Mouse (Mus musculus) layer of hippocampus, adult 18-20 months (tissue): ENCODE results near the gene Sema4d. TPM values are rescaled to one million over a fixed set of nuclear protein-coding genes. Genes with fewer than 3 reads are reported as not detected.

Experiments used
- DNase-seq, 2 experiments: peaks; one replicate each; pipeline ENCODE4 v3.0.0; 2022; ENCODE audit warnings: low spot score in 2 of 2
- total RNA-seq, 2 experiments: library from RNA; stranded (reverse); gene quantifications; 2 replicates each; pipeline ENCODE4 v1.2.3; 2021

The Sema4d gene
- total RNA-seq, 2 experiments from 2014 or later = 78.8 to 79.1 TPM

DNA sequence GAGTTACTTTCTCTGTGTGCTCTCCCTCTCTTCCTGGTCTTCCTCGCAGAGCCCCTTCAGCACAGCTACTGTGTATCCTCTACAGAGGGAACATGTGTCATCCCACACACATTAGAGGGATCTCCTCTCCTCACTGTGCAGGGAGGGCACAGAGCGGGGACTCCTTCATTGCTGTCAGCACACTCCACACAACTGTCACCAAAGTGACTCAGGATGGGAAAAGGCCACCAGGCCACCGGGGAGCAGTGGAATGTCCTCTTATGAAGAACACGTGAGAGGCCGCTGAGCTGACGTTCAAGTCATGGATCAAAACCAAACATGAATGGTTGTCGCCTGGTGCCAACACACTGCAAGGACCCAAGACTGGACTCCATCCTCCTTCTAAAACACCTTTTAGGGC is 38.0 kb downstream of the Sema4d start:
- DNase-seq = no peak

- DNase-seq = no peak
Measured at GRCm38 (mm10) chr13:51754559-51755126, 38.9 kb downstream of the Sema4d start.

DNA sequence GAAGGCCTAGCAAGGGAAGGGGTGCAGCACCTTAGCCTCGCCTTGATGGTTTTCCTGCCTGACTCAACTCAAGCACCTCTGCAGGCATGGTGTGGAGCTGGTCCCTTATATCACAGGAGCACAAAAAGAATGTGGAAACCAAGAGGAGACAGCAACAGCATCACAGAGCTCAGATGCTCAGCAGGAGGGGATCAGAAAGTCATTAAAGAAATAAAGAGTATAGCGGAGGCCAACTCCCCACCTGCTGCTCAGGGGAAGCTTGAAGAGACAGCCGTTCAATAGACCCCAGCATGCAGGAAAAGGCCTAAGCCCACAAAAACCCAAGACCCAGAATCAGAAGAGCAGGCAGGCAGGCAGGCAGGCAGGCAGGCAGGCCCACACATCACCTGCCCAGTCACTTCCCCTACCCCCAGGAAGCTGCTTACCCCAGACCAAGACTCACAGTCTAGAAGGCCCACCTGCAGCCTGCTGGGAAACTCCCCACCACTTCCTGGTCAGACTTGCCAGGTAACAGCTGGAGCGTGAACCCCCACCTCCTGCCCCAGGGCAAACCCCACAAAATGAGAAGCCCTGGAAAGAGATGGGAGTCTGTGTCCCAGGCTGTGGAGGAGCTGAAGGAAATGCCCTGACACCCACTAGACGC is 39.6 kb downstream of the Sema4d start:
- DNase-seq = no peak

DNA sequence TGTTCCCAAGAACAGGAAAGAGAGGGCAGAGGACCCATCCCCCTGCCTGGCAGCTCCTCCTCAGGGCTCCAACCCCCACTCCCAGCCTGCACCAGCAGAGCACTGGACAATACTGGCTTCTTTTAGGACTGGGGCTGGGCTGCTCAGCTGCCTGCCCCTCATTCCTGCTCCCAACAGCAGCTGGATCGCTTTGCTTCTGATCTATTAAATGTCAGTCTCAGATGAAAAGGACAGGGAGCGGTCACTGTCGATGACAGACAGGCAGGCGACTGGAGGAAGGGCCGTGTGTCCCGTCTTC is 40.4 kb downstream of the Sema4d start:
- no peak for DNase-seq

DNA sequence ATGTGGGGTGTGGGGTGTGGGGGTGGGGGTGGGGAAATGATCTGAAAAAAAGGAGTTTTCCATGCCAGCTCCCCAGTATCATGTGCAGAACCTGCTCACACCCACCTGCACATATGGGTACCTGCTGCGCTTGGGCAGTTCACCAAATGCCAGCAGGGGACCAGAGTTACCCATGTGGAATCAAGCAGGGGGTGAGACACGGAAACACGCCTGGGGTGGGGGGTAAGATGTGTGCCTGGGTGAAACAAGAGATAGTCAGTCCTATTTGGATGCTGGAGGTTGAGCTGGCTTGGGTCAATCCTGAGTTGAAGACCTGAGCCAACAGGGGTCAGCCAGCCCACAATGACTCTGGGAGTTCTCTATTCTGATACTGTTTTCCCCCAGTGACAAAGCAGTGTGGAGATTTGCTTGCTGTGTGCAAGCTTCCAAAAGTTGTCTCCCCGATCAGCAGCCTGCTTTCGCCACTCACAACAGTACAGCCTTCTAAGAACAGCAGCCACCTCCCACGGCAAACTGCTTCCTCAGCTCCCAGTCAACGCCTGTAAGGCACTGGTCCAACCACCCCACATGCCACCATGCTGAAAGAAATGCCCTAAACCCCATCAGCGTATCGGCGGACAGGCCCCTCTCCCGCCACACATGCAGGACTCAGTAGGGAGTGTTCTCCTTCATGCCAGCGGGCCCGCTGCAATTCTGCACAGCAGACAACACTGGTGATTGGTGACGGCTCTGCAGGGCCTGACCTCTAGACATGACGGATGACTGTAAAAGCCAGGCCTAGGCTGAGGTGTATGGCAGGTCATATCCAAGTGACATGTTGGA is 41.0 kb downstream of the Sema4d start:
- DNase-seq = peak in 1 of 2 experiments; percentile 73

- DNase-seq = no peak
Measured at GRCm38 (mm10) chr13:51749578-51750345, 43.8 kb downstream of the Sema4d start.

GRCm38 (mm10) chr13:51748009-51748552 is 45.5 kb downstream of the Sema4d start:
- DNase-seq = no peak

- DNase-seq = no peak
Measured at GRCm38 (mm10) chr13:51747069-51747468, 46.5 kb downstream of the Sema4d start.

GRCm38 (mm10) chr13:51745862-51746261 is 47.7 kb downstream of the Sema4d start:
- no peak for DNase-seq

- DNase-seq = no peak
Measured at GRCm38 (mm10) chr13:51743855-51744254, 49.7 kb downstream of the Sema4d start.

- DNase-seq = no peak
Measured at GRCm38 (mm10) chr13:51742551-51743052, 50.9 kb downstream of the Sema4d start.

- DNase-seq = no peak
Measured at GRCm38 (mm10) chr13:51740776-51741175, 52.8 kb downstream of the Sema4d start.

GRCm38 (mm10) chr13:51739713-51740112 is 53.8 kb downstream of the Sema4d start:
- DNase-seq = no peak

- no peak for DNase-seq
Measured at GRCm38 (mm10) chr13:51738531-51739117, 54.9 kb downstream of the Sema4d start.

DNA sequence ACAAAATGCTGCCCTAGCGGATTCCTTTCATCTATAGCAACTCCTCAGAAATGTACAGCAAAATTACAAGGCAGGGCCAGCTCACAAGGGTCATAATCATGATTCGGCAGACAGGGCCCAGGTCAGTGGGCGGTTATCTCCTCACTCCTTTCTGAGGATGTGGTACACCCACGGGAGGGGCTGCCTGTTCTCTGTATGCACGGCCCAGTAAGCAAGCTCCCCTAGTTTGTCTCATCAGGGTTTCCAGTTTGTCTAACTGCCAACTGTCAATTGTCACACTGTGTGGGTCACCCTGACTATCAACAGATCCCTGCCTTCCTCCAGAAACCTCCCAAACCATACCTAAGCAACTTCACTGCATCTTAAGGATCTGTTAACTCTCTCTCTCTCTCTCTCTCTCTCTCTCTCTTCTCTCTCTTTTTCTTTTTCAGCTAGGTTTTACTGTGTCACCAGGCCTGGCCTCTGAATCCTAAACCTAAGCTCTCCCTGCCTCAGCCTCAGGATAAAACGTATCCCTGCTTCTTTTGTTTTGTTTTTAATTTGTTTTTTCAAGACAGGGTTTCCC is 55.5 kb downstream of the Sema4d start:
- DNase-seq = no peak

DNA sequence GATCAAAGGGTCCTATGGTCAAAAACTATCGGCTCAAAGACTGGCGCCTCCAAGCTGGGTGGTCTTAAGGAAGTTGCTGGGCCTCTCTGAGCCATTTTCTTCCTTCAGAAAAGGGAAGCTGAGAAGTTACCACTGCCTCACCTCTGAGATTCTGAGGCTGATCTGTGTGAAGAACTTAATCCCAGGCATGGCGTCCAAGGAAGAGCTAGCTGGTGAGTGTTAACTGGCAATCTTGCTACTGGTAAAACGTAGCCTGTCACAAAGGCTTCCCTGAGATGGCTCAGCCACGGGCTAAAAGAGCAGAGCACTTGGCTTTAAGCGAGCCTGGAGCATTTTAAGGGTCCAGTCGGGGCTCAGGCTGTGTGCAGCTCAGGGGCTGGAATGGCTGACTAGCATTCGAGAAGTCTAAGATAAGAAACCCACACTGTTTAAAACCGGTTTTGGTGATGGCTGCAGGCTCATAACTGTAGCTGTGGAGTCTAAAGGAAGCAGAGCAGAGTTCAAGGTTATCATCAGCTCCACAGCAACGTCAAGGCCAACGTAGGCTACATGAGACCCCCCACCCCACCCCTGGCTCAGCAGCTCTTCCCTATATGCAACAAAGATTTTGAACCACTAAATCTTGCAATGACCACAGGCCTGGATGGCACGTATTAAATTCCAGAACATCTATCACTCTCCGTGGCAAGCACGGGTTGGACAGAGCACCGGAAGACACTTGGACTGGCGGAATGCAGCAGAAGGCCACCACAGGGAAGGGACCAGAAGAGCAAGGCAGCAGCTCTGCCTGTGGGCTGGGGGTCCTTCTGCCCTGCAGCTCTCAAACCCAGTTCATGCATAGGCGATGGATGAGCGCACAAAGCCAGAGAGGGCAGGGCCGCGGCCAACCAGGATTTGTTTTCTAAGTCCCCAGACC is 56.3 kb downstream of the Sema4d start:
- no peak for DNase-seq

DNA sequence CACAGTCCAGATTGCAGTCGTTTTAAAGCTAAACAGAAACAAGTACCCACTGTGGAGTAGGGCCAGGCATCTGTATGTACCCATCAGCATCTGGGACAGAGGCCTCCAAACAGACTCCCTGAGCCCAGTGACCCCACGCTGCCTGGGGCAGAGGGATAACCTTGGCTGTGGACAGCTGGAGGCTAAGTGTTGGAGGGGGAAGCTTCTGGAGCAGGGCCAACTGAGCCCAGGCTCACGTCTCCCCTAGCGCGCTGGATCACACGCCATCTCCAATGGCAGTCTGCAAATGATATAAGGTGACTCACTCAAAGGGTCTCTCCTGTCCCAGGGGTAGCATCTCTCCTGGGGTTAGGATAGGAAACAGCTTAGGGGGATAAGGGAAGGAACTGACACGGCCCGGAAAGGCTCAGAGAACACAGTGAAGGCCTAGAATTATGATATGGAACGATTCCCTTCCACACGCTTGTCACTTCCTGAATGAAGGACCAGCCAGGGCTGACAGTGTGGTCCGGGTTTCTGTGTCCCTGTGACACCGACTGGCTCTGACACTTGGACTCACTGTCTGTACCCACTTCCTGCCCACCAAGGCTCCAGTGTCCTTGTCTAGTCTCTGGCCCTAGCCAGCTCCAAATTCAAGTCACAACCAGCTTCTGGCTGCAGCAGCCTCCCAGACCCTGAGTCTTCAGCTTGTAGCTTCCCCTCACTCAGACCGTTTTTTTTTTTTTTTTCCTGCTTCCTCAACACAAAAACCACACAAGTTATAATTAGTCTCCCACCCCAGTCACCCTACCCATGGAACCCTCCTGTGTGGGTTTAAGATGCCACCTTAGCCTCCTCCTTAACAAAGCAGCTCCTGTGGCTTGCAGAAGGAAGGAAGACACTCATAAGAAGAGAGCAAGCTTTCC is 57.3 kb downstream of the Sema4d start:
- DNase-seq = no peak

DNA sequence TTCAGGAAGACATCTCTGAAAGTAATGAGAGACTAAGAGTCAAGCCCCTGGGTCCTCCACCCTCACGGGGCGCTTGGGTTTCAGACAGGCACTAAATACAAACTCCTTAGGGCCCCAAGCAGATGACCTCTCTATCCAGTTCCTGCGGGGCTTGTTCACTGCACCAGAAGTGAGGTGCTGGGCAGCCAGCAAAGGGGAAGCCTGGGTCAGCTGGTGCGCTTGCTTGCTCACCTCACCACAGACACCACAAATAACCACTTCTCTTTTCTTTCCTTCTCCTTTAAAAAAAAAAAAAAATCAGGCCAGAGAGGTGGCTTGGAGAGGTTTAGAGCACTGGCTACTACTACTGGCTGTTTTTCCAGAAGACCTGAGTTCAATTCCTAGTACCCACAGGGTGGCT is 59.0 kb downstream of the Sema4d start:
- DNase-seq = no peak
